Mouse (Mus musculus) ZHBTc4 (cell line): ENCODE measurements around the gene Cxcl3.
"Not testable (repeated sequence)": the region's sequence is repeated elsewhere in the genome, so short reads cannot be mapped to it uniquely, and the experiment has no call there.

Experiments
- DNase-seq: peaks from one replicate; pipeline ENCODE4 v3.0.0-alpha.2; 2011; ENCODE audit warnings: low read depth, low spot score

Gene Cxcl3

GRCm38 (mm10) chr5:90790074-90790502 is 4.2 kb downstream of the Cxcl3 start:
- DNase-seq, result no peak

GRCm38 (mm10) chr5:90794195-90794625 is 8.3 kb downstream of the Cxcl3 start, which contains the start of gene Cxcl15:
Gene Cxcl15, plus strand, starts transcription at chr5:90794534.
- no peak for DNase-seq

- DNase-seq, result not testable (repeated sequence)
Measured at GRCm38 (mm10) chr5:90795392-90795791, 9.5 kb downstream of the Cxcl3 start.

GRCm38 (mm10) chr5:90804574-90804973 is 18.7 kb downstream of the Cxcl3 start:
- no peak for DNase-seq

GRCm38 (mm10) chr5:90806050-90806449 is 20.1 kb downstream of the Cxcl3 start:
- DNase-seq, result no peak

GRCm38 (mm10) chr5:90807176-90807950 is 21.5 kb downstream of the Cxcl3 start:
- DNase-seq, result no peak

- DNase-seq, result no peak
Measured at GRCm38 (mm10) chr5:90819756-90820155, 33.9 kb downstream of the Cxcl3 start.

GRCm38 (mm10) chr5:90832145-90832767 is 46.4 kb downstream of the Cxcl3 start:
- no peak for DNase-seq

- no peak for DNase-seq
Measured at GRCm38 (mm10) chr5:90832768-90833388, 47.0 kb downstream of the Cxcl3 start.

- no peak for DNase-seq
Measured at GRCm38 (mm10) chr5:90834436-90834835, 48.5 kb downstream of the Cxcl3 start.

- DNase-seq, result no peak
Measured at GRCm38 (mm10) chr5:90838582-90838981, 52.7 kb downstream of the Cxcl3 start.
